Mouse (Mus musculus): ENCODE data around the gene Olfr447. TPM values are rescaled to one million over a fixed set of nuclear protein-coding genes. Genes with fewer than 3 reads are reported as not detected.

The Olfr447 gene
- not detected in 2 replicates for polyA plus RNA-seq (2015; fragmentation: Nextera tagmentation; extraction: Ambion mirVana)

- no peak for ATAC-seq (replicated peaks; ENCODE audit: insufficient number of reproducible peaks, insufficient read depth, low FRiP score, low read depth)
- no peaks in the 10 kb centered on the region for H3K36me3 ChIP-seq
Measured at GRCm38 (mm10) chr6:42908578-42908977, at the start of gene Olfr447. TSS of gene Olfr447 (plus strand) at chr6:42908878.

GRCm38 (mm10) chr6:42860222-42860819 is 48.4 kb upstream of the Olfr447 start:
- Histone ChIP-seq H3K4me2 (no peak overlapping the region), H3K36me3 (no peaks in the 10 kb centered on the region), H3K4me1 (replicated peaks) (no peaks in the 10 kb centered on the region), H3K4me3 (no peak overlapping the region), H3K9ac (no peak overlapping the region), H3K9me3 (replicated peaks) (no peaks in the 10 kb centered on the region), H3K27ac (no peak overlapping the region), H3K27me3 (no peaks in the 10 kb centered on the region)
- 11% methylated on average over 4 of the region's 4 CpGs for WGBS
- no peak for ATAC-seq (replicated peaks; ENCODE audit: insufficient number of reproducible peaks, insufficient read depth, low FRiP score, low read depth)

More at GRCm38 (mm10) chr6:42908578-42908977, at the start of gene Olfr447:
- Histone ChIP-seq H3K9me3 (replicated peaks) (no peaks in the 10 kb centered on the region), H3K4me1 (replicated peaks) (no peaks in the 10 kb centered on the region), H3K4me2 (no peak within 1 kb of the TSS), H3K27ac (no peak within 1 kb of the TSS), H3K4me3 (no peak within 1 kb of the TSS), H3K9ac (no peak within 1 kb of the TSS), H3K27me3 (no peaks in the 10 kb centered on the region)

- WGBS = 79% methylated on average over 3 of the region's 3 CpGs
Measured at GRCm38 (mm10) chr6:42869695-42870094, 39.0 kb upstream of the Olfr447 start.

GRCm38 (mm10) chr6:42876323-42876722 is 32.4 kb upstream of the Olfr447 start:
- Histone ChIP-seq H3K27me3 (no peaks in the 10 kb centered on the region), H3K4me2 (no peak overlapping the region), H3K4me1 (replicated peaks) (no peaks in the 10 kb centered on the region), H3K27ac (no peak overlapping the region), H3K9ac (no peak overlapping the region), H3K4me3 (no peak overlapping the region), H3K36me3 (no peaks in the 10 kb centered on the region), H3K9me3 (replicated peaks) (no peaks in the 10 kb centered on the region)
- ATAC-seq (replicated peaks; ENCODE audit: insufficient number of reproducible peaks, insufficient read depth, low FRiP score, low read depth) = no peak

More at GRCm38 (mm10) chr6:42869695-42870094, 39.0 kb upstream of the Olfr447 start:
- H3K9ac ChIP-seq = no peak overlapping the region
- H3K27me3 ChIP-seq = no peaks in the 10 kb centered on the region
- no peaks in the 10 kb centered on the region for H3K36me3 ChIP-seq
- no peaks in the 10 kb centered on the region for H3K9me3 ChIP-seq (replicated peaks)
- no peak overlapping the region for H3K4me2 ChIP-seq
- H3K4me3 ChIP-seq = no peak overlapping the region
- H3K27ac ChIP-seq = no peak overlapping the region
- no peaks in the 10 kb centered on the region for H3K4me1 ChIP-seq (replicated peaks)
- ATAC-seq (replicated peaks; ENCODE audit: insufficient number of reproducible peaks, insufficient read depth, low FRiP score, low read depth) = no peak

GRCm38 (mm10) chr6:42890141-42890540 is 18.5 kb upstream of the Olfr447 start, which contains the start of gene Olfr448:
TSS of gene Olfr448 (plus strand) at chr6:42890441.
- no peak within 1 kb of the TSS for H3K4me3 ChIP-seq
- H3K27ac ChIP-seq = no peak within 1 kb of the TSS
- no peaks in the 10 kb centered on the region for H3K9me3 ChIP-seq (replicated peaks)
- no peaks in the 10 kb centered on the region for H3K27me3 ChIP-seq
- ATAC-seq (replicated peaks; ENCODE audit: insufficient number of reproducible peaks, insufficient read depth, low FRiP score, low read depth) = no peak
- no peaks in the 10 kb centered on the region for H3K36me3 ChIP-seq
- H3K4me1 ChIP-seq (replicated peaks) = no peaks in the 10 kb centered on the region
- 72% methylated on average over 1 of the region's 1 CpGs for WGBS
- H3K4me2 ChIP-seq = no peak within 1 kb of the TSS
- no peak within 1 kb of the TSS for H3K9ac ChIP-seq

GRCm38 (mm10) chr6:42900345-42900744 is 8.3 kb upstream of the Olfr447 start:
- H3K4me1 ChIP-seq (replicated peaks) = no peaks in the 10 kb centered on the region
- no peak overlapping the region for H3K4me3 ChIP-seq
- H3K27ac ChIP-seq = no peak overlapping the region
- no peaks in the 10 kb centered on the region for H3K36me3 ChIP-seq
- no peaks in the 10 kb centered on the region for H3K9me3 ChIP-seq (replicated peaks)
- H3K4me2 ChIP-seq = no peak overlapping the region
- ATAC-seq (replicated peaks; ENCODE audit: insufficient number of reproducible peaks, insufficient read depth, low FRiP score, low read depth) = no peak
- H3K27me3 ChIP-seq = no peaks in the 10 kb centered on the region
- H3K9ac ChIP-seq = no peak overlapping the region
- 0% methylated on average over 1 of the region's 1 CpGs for WGBS

- no peak for ATAC-seq (replicated peaks; ENCODE audit: insufficient number of reproducible peaks, insufficient read depth, low FRiP score, low read depth)
Measured at GRCm38 (mm10) chr6:42921077-42921476, 12.4 kb downstream of the Olfr447 start, which contains the start of gene Olfr446. TSS of gene Olfr446 (plus strand) at chr6:42921377.

GRCm38 (mm10) chr6:42948767-42949166 is 40.1 kb downstream of the Olfr447 start, which contains the start of gene Olfr444:
TSS of gene Olfr444 (plus strand) at chr6:42949067.
- Histone ChIP-seq H3K27ac (no peak within 1 kb of the TSS), H3K9ac (no peak within 1 kb of the TSS), H3K27me3 (no peaks in the 10 kb centered on the region), H3K36me3 (no peaks in the 10 kb centered on the region), H3K4me3 (no peak within 1 kb of the TSS), H3K4me2 (no peak within 1 kb of the TSS), H3K9me3 (replicated peaks) (no peaks in the 10 kb centered on the region), H3K4me1 (replicated peaks) (no peaks in the 10 kb centered on the region)
- 57% methylated on average over 1 of the region's 1 CpGs for WGBS
- ATAC-seq (replicated peaks; ENCODE audit: insufficient number of reproducible peaks, insufficient read depth, low FRiP score, low read depth) = no peak

More at GRCm38 (mm10) chr6:42921077-42921476, 12.4 kb downstream of the Olfr447 start, which contains the start of gene Olfr446:
- H3K27me3 ChIP-seq = no peaks in the 10 kb centered on the region
- H3K4me3 ChIP-seq = no peak within 1 kb of the TSS
- H3K27ac ChIP-seq = no peak within 1 kb of the TSS
- WGBS = 56% methylated on average over 2 of the region's 2 CpGs
- H3K9me3 ChIP-seq (replicated peaks) = no peaks in the 10 kb centered on the region
- no peaks in the 10 kb centered on the region for H3K4me1 ChIP-seq (replicated peaks)
- H3K4me2 ChIP-seq = no peak within 1 kb of the TSS
- H3K9ac ChIP-seq = no peak within 1 kb of the TSS
- no peaks in the 10 kb centered on the region for H3K36me3 ChIP-seq

Other genes starting within 250 kb of the Olfr447 start
- 41.4 and 48.0 TPM in 2 replicates for gene Tcaf1, start 198.8 kb upstream of the Olfr447 start, polyA plus RNA-seq (2015; fragmentation: Nextera tagmentation; extraction: Ambion mirVana)
- not detected in 2 replicates for gene Olfr453, start 169.5 kb upstream of the Olfr447 start, polyA plus RNA-seq (2015; fragmentation: Nextera tagmentation; extraction: Ambion mirVana)
- gene Olfr38, start 152.5 kb upstream of the Olfr447 start, polyA plus RNA-seq (2015; fragmentation: Nextera tagmentation; extraction: Ambion mirVana) = not detected in 2 replicates
- gene Olfr452, start 123.8 kb upstream of the Olfr447 start, polyA plus RNA-seq (2015; fragmentation: Nextera tagmentation; extraction: Ambion mirVana) = not detected in 2 replicates
- gene Olfr450, start 96.9 kb upstream of the Olfr447 start, polyA plus RNA-seq (2015; fragmentation: Nextera tagmentation; extraction: Ambion mirVana) = not detected in 2 replicates
- gene Olfr449, start 74.5 kb upstream of the Olfr447 start, polyA plus RNA-seq (2015; fragmentation: Nextera tagmentation; extraction: Ambion mirVana) = not detected in 2 replicates
- gene Olfr448, start 18.4 kb upstream of the Olfr447 start, polyA plus RNA-seq (2015; fragmentation: Nextera tagmentation; extraction: Ambion mirVana) = not detected in 2 replicates
- not detected in 2 replicates for gene Olfr446, start 12.5 kb downstream of the Olfr447 start, polyA plus RNA-seq (2015; fragmentation: Nextera tagmentation; extraction: Ambion mirVana)
- not detected in 2 replicates for gene Olfr444, start 40.2 kb downstream of the Olfr447 start, polyA plus RNA-seq (2015; fragmentation: Nextera tagmentation; extraction: Ambion mirVana)
- gene Olfr441, start 197.5 kb downstream of the Olfr447 start, polyA plus RNA-seq (2015; fragmentation: Nextera tagmentation; extraction: Ambion mirVana) = not detected in 2 replicates
- gene Olfr237-ps1, start 237.7 kb downstream of the Olfr447 start, polyA plus RNA-seq (2015; fragmentation: Nextera tagmentation; extraction: Ambion mirVana) = not detected in 2 replicates